Mouse (Mus musculus): Measurements from ENCODE around the gene Abcb1a.
A peak's percentile ranks its signal among the peaks of the same experiment; 100 is the strongest.

The Abcb1a gene

DNA sequence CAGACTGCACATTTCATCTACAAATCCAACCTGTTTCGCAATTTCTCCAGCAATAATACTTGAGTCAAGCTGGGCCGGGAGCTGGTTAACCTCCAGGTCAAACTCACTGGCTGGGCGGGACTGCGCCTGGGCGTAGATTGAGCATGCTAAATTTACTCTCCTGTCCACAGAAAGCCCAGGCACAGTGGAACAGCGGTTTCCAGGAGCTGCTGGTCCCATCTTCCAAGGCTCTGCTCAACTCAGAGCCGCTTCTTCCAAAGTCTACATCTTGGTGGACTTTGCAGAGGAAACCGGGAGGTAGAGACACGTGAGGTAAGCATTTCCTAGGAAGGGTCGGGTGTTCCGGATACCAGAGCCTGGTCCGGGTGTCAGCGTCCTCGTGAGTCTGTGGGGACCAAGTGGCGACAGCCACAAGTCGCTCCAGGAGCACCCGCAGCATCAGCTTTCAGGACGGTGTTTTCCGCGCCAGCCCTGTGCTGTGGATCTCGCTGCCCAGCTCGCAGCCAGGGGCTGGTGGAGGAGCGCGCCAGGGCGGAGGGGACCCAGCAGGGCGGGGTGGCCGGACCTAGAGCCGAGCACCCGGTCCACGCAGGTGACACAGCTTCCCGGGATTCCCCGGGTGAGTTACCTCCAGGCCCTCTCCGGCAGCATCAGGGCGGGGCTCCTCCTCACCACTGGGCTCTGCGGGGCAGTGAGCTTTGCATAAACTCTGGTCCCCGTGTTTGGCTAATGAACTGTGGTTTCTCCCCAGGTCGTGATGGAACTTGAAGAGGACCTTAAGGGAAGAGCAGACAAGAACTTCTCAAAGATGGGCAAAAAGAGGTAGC lies at the start of gene Abcb1a:
Gene Abcb1a (plus strand): TSS at position 167 of the 827 bp plus-strand sequence.
- peak; percentile 75 for DNase-seq (ENCODE audit: low spot score)

GRCm38 (mm10) chr5:8622071-8622595 lies 37.7 kb upstream of the Abcb1a start:
- DNase-seq (ENCODE audit: low spot score) = peak; percentile 65

GRCm38 (mm10) chr5:8622596-8623231 lies 37.2 kb upstream of the Abcb1a start, which contains the start of gene Rundc3b:
Gene Rundc3b (minus strand): TSS chr5:8622952.
- DNase-seq (ENCODE audit: low spot score) = peak; percentile 93

DNA sequence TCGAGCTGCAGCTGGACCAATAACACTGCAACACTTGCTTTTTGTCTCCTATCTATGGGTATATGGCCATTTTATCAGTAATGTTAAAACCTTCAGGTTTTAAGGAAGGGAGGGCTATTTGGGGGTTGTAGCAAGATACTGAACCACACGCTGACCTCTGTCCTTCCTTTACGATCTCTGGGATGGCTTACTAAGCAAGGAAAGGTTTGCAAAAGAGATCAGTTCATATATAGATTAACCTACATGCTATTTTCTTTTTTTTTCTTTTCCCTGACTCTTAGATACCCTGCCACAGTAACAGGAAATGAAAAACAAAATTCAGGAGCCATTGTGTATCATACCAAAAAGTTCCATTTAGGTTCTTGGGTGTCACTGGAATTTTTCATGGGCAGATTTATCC lies 27.0 kb upstream of the Abcb1a start:
- DNase-seq (ENCODE audit: low spot score) = peak; percentile 38

GRCm38 (mm10) chr5:8634489-8634975 lies 25.3 kb upstream of the Abcb1a start:
- no peak for DNase-seq (ENCODE audit: low spot score)

DNA sequence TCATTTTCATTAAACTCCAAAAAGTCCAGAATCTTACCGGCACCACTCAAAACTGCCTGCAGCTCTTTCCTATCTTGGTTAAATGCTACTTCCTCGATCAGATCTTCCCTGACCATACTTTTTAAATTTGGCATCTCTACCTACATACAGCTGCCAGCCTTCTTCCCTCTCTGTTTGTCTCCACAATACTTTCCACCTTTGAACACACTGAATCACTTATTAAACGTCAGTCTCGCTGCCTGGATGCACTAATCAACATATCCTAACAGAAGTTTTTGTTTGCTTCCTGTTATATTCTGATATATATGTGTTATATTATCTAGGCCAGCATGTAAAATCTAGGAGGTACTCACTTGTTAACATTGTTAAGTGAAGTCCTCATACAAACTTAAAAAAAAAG lies 11.6 kb upstream of the Abcb1a start:
- DNase-seq (ENCODE audit: low spot score) = no peak

GRCm38 (mm10) chr5:8648774-8649173 lies 11.1 kb upstream of the Abcb1a start:
- no peak for DNase-seq (ENCODE audit: low spot score)

DNA sequence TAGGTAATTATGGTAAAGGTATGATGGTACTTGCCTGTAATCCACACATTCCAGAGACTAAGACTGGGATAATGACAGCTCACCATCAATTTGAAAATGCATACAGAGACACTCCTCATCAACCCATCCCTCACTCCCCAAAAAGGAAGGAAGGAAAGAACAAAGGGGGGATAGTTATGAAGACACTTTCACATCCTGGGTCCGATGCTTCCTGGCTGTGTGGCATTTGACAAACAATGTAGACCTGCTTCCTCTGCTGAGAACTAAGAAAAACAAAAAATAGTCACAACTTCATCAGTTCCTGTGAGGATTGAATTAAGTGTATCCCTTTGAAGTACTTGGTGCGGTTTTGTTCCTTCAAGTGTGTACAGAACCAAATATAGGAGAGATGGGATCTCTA lies 7.8 kb upstream of the Abcb1a start:
- DNase-seq (ENCODE audit: low spot score) = no peak

GRCm38 (mm10) chr5:8660738-8661151 lies 868 bp downstream of the Abcb1a start:
- DNase-seq (ENCODE audit: low spot score) = no peak

DNA sequence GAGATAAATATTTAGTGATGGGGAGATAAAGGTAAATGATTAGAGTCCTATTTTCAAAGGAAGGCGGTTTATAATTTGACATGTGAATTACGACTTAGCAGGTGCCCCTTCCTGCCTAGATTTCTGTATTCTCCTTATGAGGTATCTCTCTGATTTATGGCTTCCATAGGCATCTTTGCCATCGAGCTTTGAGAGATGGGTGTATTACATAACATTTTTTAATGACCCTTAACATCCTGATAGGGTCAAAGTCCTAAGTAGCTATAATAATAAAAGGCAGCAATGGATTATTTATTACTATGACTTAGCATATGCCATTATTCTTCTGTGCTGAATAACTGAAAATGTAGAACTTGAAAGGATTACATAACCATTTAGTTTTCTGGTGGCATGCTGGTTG lies 4.8 kb downstream of the Abcb1a start:
- no peak for DNase-seq (ENCODE audit: low spot score)

DNA sequence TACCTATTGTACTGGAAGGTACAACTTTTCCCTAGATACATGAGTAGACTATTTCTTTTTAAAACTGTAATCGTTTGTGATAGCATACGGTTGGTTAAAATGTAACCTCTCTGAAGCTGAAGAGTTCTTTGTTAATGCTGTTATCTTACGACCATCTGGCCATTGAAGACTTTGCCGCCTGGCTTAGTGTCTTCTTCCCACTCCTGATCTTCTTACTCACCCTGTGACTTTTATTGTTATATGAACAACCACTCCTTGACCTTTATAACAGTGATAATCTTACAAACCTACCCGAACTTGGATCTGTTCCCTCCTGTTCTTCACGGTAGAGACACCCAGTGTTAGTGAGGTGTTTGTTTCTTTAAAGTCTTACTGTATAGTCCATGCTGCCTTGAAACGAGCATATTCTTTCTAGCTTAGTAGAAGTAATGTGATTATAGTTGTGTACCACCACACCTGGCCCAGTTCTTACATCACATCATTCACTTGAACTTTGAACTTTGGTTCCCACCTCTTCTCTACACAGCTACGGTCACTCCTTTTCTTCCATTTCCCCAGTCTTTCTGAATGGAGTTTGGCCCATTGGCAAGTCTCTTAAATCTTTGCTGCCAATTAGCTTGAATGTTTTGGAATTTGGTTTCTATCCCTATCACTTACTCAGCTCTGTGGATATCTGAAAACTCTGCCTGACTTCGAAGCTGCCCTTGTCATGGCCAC lies 8.0 kb downstream of the Abcb1a start:
- DNase-seq (ENCODE audit: low spot score) = peak; percentile 3

DNA sequence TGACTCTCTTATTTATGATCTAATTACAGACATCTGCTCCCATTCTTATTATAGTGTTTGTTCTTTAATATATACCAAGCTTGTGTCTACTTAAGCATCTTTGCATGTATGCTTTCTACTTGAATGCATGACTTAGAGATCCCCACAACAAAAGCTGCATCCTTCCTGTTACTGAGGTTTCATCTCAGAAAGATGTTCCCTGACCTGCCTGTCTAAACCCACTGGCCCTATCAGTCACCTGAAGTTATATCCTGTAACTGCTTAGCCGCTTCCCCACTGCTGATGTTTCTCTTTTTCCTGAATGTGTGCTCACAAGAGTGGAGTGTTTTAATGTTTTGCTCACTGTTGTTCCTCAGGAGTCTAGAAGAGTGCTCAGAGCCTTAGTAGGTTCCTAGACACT lies 9.7 kb downstream of the Abcb1a start:
- no peak for DNase-seq (ENCODE audit: low spot score)

- no peak for DNase-seq (ENCODE audit: low spot score)
Measured at GRCm38 (mm10) chr5:8675262-8675951, 15.5 kb downstream of the Abcb1a start.

DNA sequence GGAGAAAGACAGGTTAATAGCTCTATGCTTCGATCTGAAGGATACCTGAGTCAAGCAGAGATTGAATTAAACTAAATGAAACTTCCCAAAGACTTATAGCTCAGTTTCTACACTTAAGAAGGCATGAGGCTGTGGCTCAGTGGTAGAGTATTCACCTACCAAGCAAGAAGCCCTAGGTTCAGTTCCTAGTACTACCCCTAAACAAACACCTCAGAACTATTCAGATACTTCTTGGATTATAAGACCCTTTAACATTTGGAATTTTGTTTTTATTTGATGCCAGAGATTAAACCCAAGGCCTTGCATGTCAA lies 16.0 kb downstream of the Abcb1a start:
- no peak for DNase-seq (ENCODE audit: low spot score)

DNA sequence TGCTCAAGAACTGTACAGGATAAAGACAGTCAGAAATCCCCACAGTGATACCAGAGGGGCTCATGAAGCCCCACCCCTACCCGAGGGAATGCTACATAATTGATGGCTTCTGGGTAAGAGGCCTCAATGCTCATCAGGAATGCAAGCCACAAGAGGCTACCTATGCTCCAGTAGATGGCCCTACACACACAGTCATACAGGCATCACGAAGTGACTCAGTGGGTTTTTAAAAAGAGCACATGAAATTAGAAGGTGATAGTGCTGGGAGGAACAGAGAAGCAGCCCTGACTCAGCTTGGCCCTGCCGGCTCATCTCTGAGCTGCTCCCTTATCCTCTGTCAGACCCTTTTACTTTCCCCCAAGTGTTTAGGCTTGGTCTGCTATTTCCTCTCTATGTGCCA lies 21.3 kb downstream of the Abcb1a start:
- no peak for DNase-seq (ENCODE audit: low spot score)

DNA sequence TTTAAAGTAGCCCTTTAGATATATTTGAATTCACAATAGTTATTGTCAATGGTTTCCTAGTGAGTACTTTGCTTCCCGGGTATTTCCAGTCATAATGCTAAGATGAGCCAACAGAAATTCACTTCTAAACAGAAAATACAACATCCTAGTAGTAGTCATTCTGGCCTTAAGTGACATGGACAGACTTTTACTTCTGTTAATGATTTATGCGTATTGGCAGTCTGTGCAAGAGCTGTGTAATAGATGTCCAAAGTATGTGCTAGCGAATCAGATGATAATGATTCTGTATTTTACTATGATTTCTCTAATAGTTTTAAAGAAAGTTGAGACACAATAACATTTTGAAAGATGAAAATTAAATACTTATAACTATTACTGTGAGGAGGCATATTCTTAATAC lies 23.8 kb downstream of the Abcb1a start:
- DNase-seq (ENCODE audit: low spot score) = no peak

- no peak for DNase-seq (ENCODE audit: low spot score)
Measured at GRCm38 (mm10) chr5:8686071-8686470, 26.2 kb downstream of the Abcb1a start.

GRCm38 (mm10) chr5:8687550-8687949 lies 27.7 kb downstream of the Abcb1a start:
- no peak for DNase-seq (ENCODE audit: low spot score)

- no peak for DNase-seq (ENCODE audit: low spot score)
Measured at GRCm38 (mm10) chr5:8716061-8716460, 56.2 kb downstream of the Abcb1a start.

- no peak for DNase-seq (ENCODE audit: low spot score)
Measured at GRCm38 (mm10) chr5:8719556-8719955, 59.7 kb downstream of the Abcb1a start.

DNA sequence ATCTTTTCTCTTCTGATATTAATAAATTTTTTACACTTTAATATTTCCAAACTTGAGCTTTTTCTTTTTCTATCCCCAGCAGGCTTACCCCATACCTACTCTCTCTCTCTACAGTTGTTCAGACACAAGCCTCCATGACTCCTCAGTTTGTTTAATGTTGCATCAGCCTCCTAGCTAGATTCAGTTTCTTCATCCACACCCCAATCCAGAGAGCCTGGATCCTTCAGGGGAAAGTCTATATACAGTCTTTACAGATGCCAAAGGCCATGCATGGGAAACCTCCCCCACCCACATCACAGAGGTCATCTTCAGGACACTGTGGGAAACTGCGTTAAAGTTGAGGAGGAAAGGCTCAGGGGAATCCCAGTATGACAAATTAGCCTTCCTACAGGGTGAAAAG lies 62.3 kb downstream of the Abcb1a start:
- no peak for DNase-seq (ENCODE audit: low spot score)

- DNase-seq (ENCODE audit: low spot score) = no peak
Measured at GRCm38 (mm10) chr5:8722867-8723266, 63.0 kb downstream of the Abcb1a start.

Data from yolk sac, embryonic 10.5 days (tissue).